Mouse (Mus musculus) small intestine, adult 2 months (tissue): ENCODE measurements at regions not wholly inside any gene's neighbourhood (a gene's known extent, or its start where the extent isn't known, plus 50 kb on each side); places are given as distances from the start of the nearest gene placed in this dataset.

ENCODE experiments used
- CTCF ChIP-seq: fragments of 200-500 bp; IDR thresholded peaks from 2 replicates; pipeline ENCODE4 v1.5.1; 2012; ENCODE audit warnings: low read depth, mild to moderate bottlenecking, control low read depth, inconsistent platforms, low read length, moderate library complexity, mixed read lengths; ENCODE audit not compliant: insufficient replicate concordance, insufficient read length; ENCODE audit errors: extremely low read depth
- POLR2A ChIP-seq: fragments of 200-500 bp; IDR thresholded peaks from 2 replicates; pipeline ENCODE4 v1.6.1; 2012; ENCODE audit warnings: low read depth, mild to moderate bottlenecking, control low read depth, inconsistent platforms, low read length, moderate library complexity

- TF ChIP-seq CTCF (no peak), POLR2A (no peak)
These were observed 276.2 kb downstream of the Pik3r1 start for GRCm38 (mm10) chr13:101491835-101492234.
